Mouse (Mus musculus) cerebellum, postnatal 10 days (tissue): Measurements from ENCODE around the gene Tsc2.
A peak's percentile ranks its signal among the peaks of the same experiment; 100 is the strongest.

Experiments used
- DNase-seq, 2 experiments: peaks; one replicate each; pipeline ENCODE4 v3.0.0; 2021; ENCODE audit warnings: mixed read lengths in 2 of 2

Gene Tsc2

GRCm38 (mm10) chr17:24646381-24646780 lies 14.0 kb upstream of the Tsc2 start:
- no peak for DNase-seq

- DNase-seq, result no peak
These were observed 13.5 kb upstream of the Tsc2 start for GRCm38 (mm10) chr17:24645916-24646315.

- DNase-seq, result no peak
These were observed 12.7 kb upstream of the Tsc2 start for GRCm38 (mm10) chr17:24644875-24645721.

- no peak for DNase-seq
These were observed 11.7 kb upstream of the Tsc2 start for GRCm38 (mm10) chr17:24644030-24644715.

GRCm38 (mm10) chr17:24642791-24643343 lies 10.4 kb upstream of the Tsc2 start:
- no peak for DNase-seq

GRCm38 (mm10) chr17:24641944-24642343 lies 9.5 kb upstream of the Tsc2 start:
- DNase-seq, result no peak

GRCm38 (mm10) chr17:24640581-24640980 lies 8.2 kb upstream of the Tsc2 start:
- DNase-seq, result no peak

- DNase-seq, result no peak
These were observed 7.7 kb upstream of the Tsc2 start for GRCm38 (mm10) chr17:24640119-24640518.

GRCm38 (mm10) chr17:24639571-24639988 lies 7.2 kb upstream of the Tsc2 start:
- no peak for DNase-seq

- DNase-seq, result no peak
These were observed 6.4 kb upstream of the Tsc2 start for GRCm38 (mm10) chr17:24638840-24639239.

GRCm38 (mm10) chr17:24638214-24638613 lies 5.8 kb upstream of the Tsc2 start:
- no peak for DNase-seq

- no peak for DNase-seq
These were observed 4.5 kb upstream of the Tsc2 start for GRCm38 (mm10) chr17:24636781-24637481.

- DNase-seq, result no peak
These were observed 3.3 kb upstream of the Tsc2 start for GRCm38 (mm10) chr17:24635694-24636093.

- no peak for DNase-seq
These were observed 2.6 kb upstream of the Tsc2 start for GRCm38 (mm10) chr17:24635024-24635423.

GRCm38 (mm10) chr17:24633831-24634230 lies 1.4 kb upstream of the Tsc2 start:
- DNase-seq, result no peak

- peak; percentile 38 to 48 for DNase-seq
These were observed 501 bp upstream of the Tsc2 start for GRCm38 (mm10) chr17:24632813-24633449.

- no peak for DNase-seq
These were observed 2.4 kb downstream of the Tsc2 start for GRCm38 (mm10) chr17:24630072-24630471.

- DNase-seq, result peak; percentile 82 to 90
These were observed 3.8 kb downstream of the Tsc2 start for GRCm38 (mm10) chr17:24628646-24629045.

GRCm38 (mm10) chr17:24625472-24625871 lies 7.0 kb downstream of the Tsc2 start:
- DNase-seq, result no peak

GRCm38 (mm10) chr17:24617561-24618194 lies 14.8 kb downstream of the Tsc2 start:
- DNase-seq, result no peak

GRCm38 (mm10) chr17:24610711-24611110 lies 21.7 kb downstream of the Tsc2 start:
- DNase-seq, result no peak

GRCm38 (mm10) chr17:24608874-24609273 lies 23.6 kb downstream of the Tsc2 start:
- DNase-seq, result peak in 1 of 2 experiments; percentile 28
